Mouse (Mus musculus) MEL (cell line): Measurements from ENCODE around the gene Stat5a. TPM values are rescaled to one million over a fixed set of nuclear protein-coding genes. Genes with fewer than 3 reads are reported as not detected.

Experiments used
- DNase-seq: peaks from one replicate; pipeline ENCODE4 v3.0.0; 2011; ENCODE audit warnings: low read depth, low spot score
- H3K27ac ChIP-seq: 2 replicates; pipeline ENCODE4 v1.5.1; 2012; ENCODE audit warnings: low read depth, mild to moderate bottlenecking, control low read depth, low read length, moderate library complexity; ENCODE audit not compliant: control insufficient read depth
- H3K27me3 ChIP-seq, 2 experiments: fragments of 150-350 bp in 1 of 2; sonication (generic) in 1 of 2; 2 replicates each; pipeline ENCODE4 v1.6.1; 2012; ENCODE audit warnings: low read length in 2 of 2, mild to moderate bottlenecking in 2 of 2, improper control_type of control experiment in 1 of 2, moderate library complexity in 1 of 2; ENCODE audit not compliant: insufficient read depth in 2 of 2, control insufficient read depth in 1 of 2
- H3K36me3 ChIP-seq, 2 experiments: 2 replicates each; pipeline ENCODE4 v1.6.1; 2012 to 2014; ENCODE audit warnings: low read length in 2 of 2, improper control_type of control experiment in 1 of 2, inconsistent platforms in 1 of 2, mild to moderate bottlenecking in 1 of 2; ENCODE audit not compliant: insufficient read depth in 2 of 2, control insufficient read depth in 1 of 2
- H3K4me1 ChIP-seq, 2 experiments: fragments of 150-350 bp in 1 of 2; sonication (generic) in 1 of 2; 2 replicates each; pipeline ENCODE4 v1.6.1; 2012; ENCODE audit warnings: low read length in 2 of 2, improper control_type of control experiment in 1 of 2, mild to moderate bottlenecking in 1 of 2; ENCODE audit not compliant: insufficient read depth in 2 of 2, control insufficient read depth in 1 of 2
- H3K4me3 ChIP-seq, 2 experiments: fragments of 150-350 bp in 1 of 2; sonication (generic) in 1 of 2; 2 replicates each; pipeline ENCODE4 v1.5.1; 2012; ENCODE audit warnings: low read depth in 2 of 2, low read length in 2 of 2, mild to moderate bottlenecking in 2 of 2, moderate library complexity in 2 of 2, control low read depth in 1 of 2, improper control_type of control experiment in 1 of 2; ENCODE audit not compliant: control insufficient read depth in 1 of 2, insufficient read depth in 1 of 2
- H3K79me2 ChIP-seq: 2 replicates; pipeline ENCODE4 v1.6.1; 2012; ENCODE audit warnings: mild to moderate bottlenecking, low read length, moderate library complexity; ENCODE audit not compliant: control insufficient read depth, poor library complexity, insufficient read depth
- H3K9ac ChIP-seq: 2 replicates; pipeline ENCODE4 v1.6.1; 2012; ENCODE audit warnings: low read depth, mild to moderate bottlenecking, control low read depth, low read length, moderate library complexity; ENCODE audit not compliant: control insufficient read depth, poor library complexity, severe bottlenecking
- H3K9me3 ChIP-seq: fragments of 150-350 bp; sonication (generic); replicated peaks from 2 replicates; pipeline ENCODE4 v1.6.1; 2012; ENCODE audit warnings: mild to moderate bottlenecking, low read length, improper control_type of control experiment, moderate library complexity; ENCODE audit not compliant: insufficient read depth
- CHD2 ChIP-seq: IDR thresholded peaks from 2 replicates; pipeline ENCODE4 v1.6.1; 2011; ENCODE audit warnings: low read length, improper control_type of control experiment
- CTCF ChIP-seq, 3 experiments: IDR thresholded peaks in 2 of 3; conservative IDR thresholded peaks in 1 of 3; 2 replicates each; pipeline ENCODE4 v1.5.1; 2011 to 2012; ENCODE audit warnings: low read length in 3 of 3, low read depth in 2 of 3, mild to moderate bottlenecking in 2 of 3, improper control_type of control experiment in 1 of 3, inconsistent platforms in 1 of 3, mixed read lengths in 1 of 3, moderate library complexity in 1 of 3; ENCODE audit not compliant: control insufficient read depth in 1 of 3, insufficient read depth in 1 of 3, poor library complexity in 1 of 3, severe bottlenecking in 1 of 3
- E2F4 ChIP-seq: IDR thresholded peaks from 2 replicates; pipeline ENCODE4 v1.6.1; 2011; ENCODE audit warnings: low read depth, low read length, improper control_type of control experiment, borderline replicate concordance
- ETS1 ChIP-seq: IDR thresholded peaks from 2 replicates; pipeline ENCODE4 v1.6.1; 2012; ENCODE audit warnings: low read depth, mild to moderate bottlenecking, inconsistent platforms, low read length, improper control_type of control experiment, moderate library complexity
- GATA1 ChIP-seq: IDR thresholded peaks from 2 replicates; pipeline ENCODE4 v1.6.1; 2011; ENCODE audit warnings: low read depth, low read length, improper control_type of control experiment
- JUND ChIP-seq: IDR thresholded peaks from 2 replicates; pipeline ENCODE4 v1.6.1; 2011; ENCODE audit warnings: low read depth, mild to moderate bottlenecking, improper control_type of control experiment, low read length
- KAT2A ChIP-seq: conservative IDR thresholded peaks from 2 replicates; pipeline ENCODE4 v1.6.1; 2012; ENCODE audit warnings: low read depth, low read length, improper control_type of control experiment, inconsistent platforms
- MAFK ChIP-seq: IDR thresholded peaks from 2 replicates; pipeline ENCODE4 v1.6.1; 2011; ENCODE audit warnings: low read depth, mild to moderate bottlenecking, low read length, improper control_type of control experiment, borderline replicate concordance
- MAX ChIP-seq: IDR thresholded peaks from 2 replicates; pipeline ENCODE4 v1.6.1; 2011; ENCODE audit warnings: low read length, improper control_type of control experiment
- MAZ ChIP-seq: IDR thresholded peaks from 2 replicates; pipeline ENCODE4 v1.6.1; 2012; ENCODE audit warnings: low read depth, mild to moderate bottlenecking, inconsistent platforms, low read length, improper control_type of control experiment
- MYB ChIP-seq: IDR thresholded peaks from 2 replicates; pipeline ENCODE4 v1.6.1; 2011; ENCODE audit warnings: mild to moderate bottlenecking, low read depth, low read length, improper control_type of control experiment
- NELFE ChIP-seq: IDR thresholded peaks from 2 replicates; pipeline ENCODE4 v1.6.1; 2011; ENCODE audit warnings: low read depth, low read length, improper control_type of control experiment
- POLR2AphosphoS2 ChIP-seq: IDR thresholded peaks from 2 replicates; pipeline ENCODE4 v1.6.1; 2011; ENCODE audit warnings: low read length, improper control_type of control experiment
- POLR2AphosphoS5 ChIP-seq: IDR thresholded peaks from 2 replicates; pipeline ENCODE4 v1.6.1; 2012; ENCODE audit warnings: low read depth, borderline replicate concordance, mild to moderate bottlenecking, inconsistent platforms, low read length, moderate library complexity, mixed read lengths
- RAD21 ChIP-seq: IDR thresholded peaks from 2 replicates; pipeline ENCODE4 v1.6.1; 2011; ENCODE audit warnings: mild to moderate bottlenecking, low read depth, low read length, improper control_type of control experiment
- RCOR1 ChIP-seq: IDR thresholded peaks from 2 replicates; pipeline ENCODE4 v1.6.1; 2012; ENCODE audit warnings: low read depth, mild to moderate bottlenecking, inconsistent platforms, low read length, improper control_type of control experiment
- SMC3 ChIP-seq: IDR thresholded peaks from 2 replicates; pipeline ENCODE4 v1.6.1; 2011; ENCODE audit warnings: low read depth, low read length, improper control_type of control experiment
- TCF12 ChIP-seq: IDR thresholded peaks from 2 replicates; pipeline ENCODE4 v1.6.1; 2014; ENCODE audit warnings: low read depth, mild to moderate bottlenecking, inconsistent platforms, low read length, improper control_type of control experiment, moderate library complexity
- USF2 ChIP-seq, 2 experiments: IDR thresholded peaks; 2 replicates each; pipeline ENCODE4 v1.6.1; 2011 to 2012; ENCODE audit warnings: improper control_type of control experiment in 2 of 2, low read length in 2 of 2, borderline replicate concordance in 1 of 2, inconsistent platforms in 1 of 2, low read depth in 1 of 2, mild to moderate bottlenecking in 1 of 2; ENCODE audit not compliant: insufficient read depth in 1 of 2
- ZC3H11A ChIP-seq: IDR thresholded peaks from 2 replicates; pipeline ENCODE4 v1.6.1; 2012; ENCODE audit warnings: low read depth, mild to moderate bottlenecking, inconsistent platforms, low read length, improper control_type of control experiment
- ZKSCAN1 ChIP-seq: IDR thresholded peaks from 2 replicates; pipeline ENCODE4 v1.6.1; 2012; ENCODE audit warnings: low read depth, mild to moderate bottlenecking, inconsistent platforms, low read length, improper control_type of control experiment, moderate library complexity
- ZMIZ1 ChIP-seq: IDR thresholded peaks from 2 replicates; pipeline ENCODE4 v1.6.1; 2012; ENCODE audit warnings: low read depth, mild to moderate bottlenecking, inconsistent platforms, low read length, improper control_type of control experiment, moderate library complexity
- polyA plus RNA-seq, 2 experiments: library from polyadenylated mRNA; stranded (reverse) in 1 of 2; unstranded in 1 of 2; fragments of >175 nt in 1 of 2; fragments of >200 nt in 1 of 2; gene quantifications; 2 replicates each; pipeline versions ENCODE4 v1.2.1 to v1.2.4; 2012; ENCODE audit warnings: low replicate concordance in 2 of 2, low read depth in 1 of 2; ENCODE audit not compliant: insufficient read length in 2 of 2, insufficient read depth in 1 of 2, missing spikeins in 1 of 2
- total RNA-seq: library from RNA; depleted of rRNA; stranded (reverse); fragments of 300-350 nt; gene quantifications from 2 replicates; pipeline ENCODE4 v1.2.3, GENCODE M21; 2012

The Stat5a gene
- total and polyA plus RNA-seq, 3 experiments: 54.2 to 86.8 TPM; not detected in 1

- TF ChIP-seq CTCF (IDR thresholded peaks at IDR 0.05 in 2 of 3, conservative IDR thresholded peaks at IDR 0.05 in 1 of 3; ENCODE audit: control insufficient read depth in 1 of 3, insufficient read depth in 1 of 3, low read depth in 2 of 3, low read length in 3 of 3, poor library complexity in 1 of 3, severe bottlenecking in 1 of 3): peak in 2 of 3 experiments; percentile 21 to 32; a peak in 2 of 6 replicates
- no peak for TF ChIP-seq POLR2AphosphoS5
- TF ChIP-seq E2F4: no peak
- TF ChIP-seq CHD2: no peak
- no peak for TF ChIP-seq MAZ
- TF ChIP-seq KAT2A: no peak
- no peak for TF ChIP-seq ZC3H11A
- TF ChIP-seq JUND: no peak
- TF ChIP-seq NELFE: no peak
- peak; percentile 52 for TF ChIP-seq RCOR1
- no peak for TF ChIP-seq RAD21
- TF ChIP-seq TCF12: peak; percentile 48
- no peak for TF ChIP-seq ZMIZ1
- TF ChIP-seq GATA1: peak; percentile 92
These were observed 30.4 kb upstream of the Stat5a start (continued) for GRCm38 (mm10) chr11:100828676-100829151.

- Histone ChIP-seq H3K27me3 (no peaks in the 10 kb centered on the region), H3K9me3 (no peaks in the 10 kb centered on the region), H3K79me2 (peaks cover 5% of the 10 kb centered on the region; the same call in 1 of the 2 replicates), H3K27ac (no peak overlapping the region), H3K9ac (no peak overlapping the region), H3K4me3 (no peak overlapping the region), H3K36me3 (peaks cover 0 to 38% of the 10 kb centered on the region in 2 experiments; a peak in 2 of 4 replicates), H3K4me1 (peaks cover 30 to 35% of the 10 kb centered on the region in 2 experiments)
- no peak for DNase-seq
- TF ChIP-seq CHD2: no peak
- no peak for TF ChIP-seq MAFK
- TF ChIP-seq KAT2A: no peak
- TF ChIP-seq USF2 (IDR thresholded peaks at IDR 0.05; ENCODE audit: borderline replicate concordance in 1 of 2, insufficient read depth in 1 of 2, low read depth in 1 of 2, low read length in 2 of 2): no peak
- TF ChIP-seq ZKSCAN1: no peak
- TF ChIP-seq RCOR1: no peak
- TF ChIP-seq MAX: no peak
- no peak for TF ChIP-seq ETS1
- TF ChIP-seq MYB: no peak
- TF ChIP-seq ZC3H11A: no peak
- TF ChIP-seq POLR2AphosphoS2: no peak
- no peak for TF ChIP-seq POLR2AphosphoS5
- no peak for TF ChIP-seq SMC3
These were observed 29.5 kb upstream of the Stat5a start for GRCm38 (mm10) chr11:100829691-100830090.
